Mouse (Mus musculus) left cerebral cortex, adult 2 months (tissue): ENCODE results near the gene Cybb. TPM values are rescaled to one million over a fixed set of nuclear protein-coding genes. Genes with fewer than 3 reads are reported as not detected.
"Not testable (repeated sequence)": the region's sequence is repeated elsewhere in the genome, so short reads cannot be mapped to it uniquely, and the experiment has no call there.

Source experiments
- DNase-seq, 2 experiments: peaks; one replicate each; pipeline ENCODE4 v3.0.0; 2021 to 2022; ENCODE audit warnings: low spot score in 2 of 2, mixed read lengths in 1 of 2; ENCODE audit errors: extremely low spot score in 1 of 2
- H3K27ac ChIP-seq: fragments of 200-600 bp; 2 replicates; pipeline ENCODE4 v1.8.1; 2022
- H3K4me3 ChIP-seq: fragments of 200-600 bp; 2 replicates; pipeline ENCODE4 v1.8.1; 2022
- CTCF ChIP-seq: fragments of 200-600 bp; IDR thresholded peaks from 2 replicates; pipeline ENCODE4 v1.8.1; 2022; ENCODE audit warnings: antibody characterized with exemption, mild to moderate bottlenecking, moderate library complexity
- intact Hi-C: fragments of 180-260 bp; cut with DNase I; formaldehyde crosslinking; loops from one replicate; pipeline ENCODE4 v1.15.1; 2025
- long read RNA-seq, 2 experiments: library from polyadenylated mRNA; stranded (forward); transcript quantifications; one replicate each; pipeline ENCODE4 v2.0.0; 2021; ENCODE audit warnings: borderline mapping rate in 2 of 2
- total RNA-seq, 2 experiments: library from RNA; stranded (reverse); gene quantifications; 2 replicates each; pipeline ENCODE4 v1.2.3; 2021

Cybb gene
- under 1 TPM; 0.54 to 0.93 TPM for total RNA-seq
- long read RNA-seq, experiment 1, full-length matches to known transcripts: 3 of 3 reads
- long read RNA-seq, experiment 1, partial matches to known transcripts: 0 of 3 reads
- long read RNA-seq, experiment 1, other reads (novel, unspliced or antisense): 0 of 3 reads
- long read RNA-seq, experiment 2, full-length matches to known transcripts: 1 of 1 reads
- long read RNA-seq, experiment 2, partial matches to known transcripts: 0 of 1 reads
- long read RNA-seq, experiment 2, other reads (novel, unspliced or antisense): 0 of 1 reads

- H3K27ac ChIP-seq: no peak within 1 kb of the TSS
- no peak for DNase-seq
- TF ChIP-seq CTCF: no peak
- H3K4me3 ChIP-seq: no peak within 1 kb of the TSS
- intact Hi-C loops: no loop called here
Observed at GRCm38 (mm10) chrX:9487671-9488070, at the start of gene Cybb. Gene Cybb, minus strand, starts transcription at chrX:9487771.

- DNase-seq: no peak
- TF ChIP-seq CTCF: no peak
- intact Hi-C loops: no loop called here
- Histone ChIP-seq H3K4me3 (no peak overlapping the region), H3K27ac (no peak overlapping the region)
Observed at GRCm38 (mm10) chrX:9536881-9537280, 49.3 kb upstream of the Cybb start.

- DNase-seq: peak in 1 of 2 experiments; percentile 13
- intact Hi-C loops, H3K4me3 ChIP-seq, H3K27ac ChIP-seq: not testable (repeated sequence)
- peak; percentile 46 for TF ChIP-seq CTCF
Observed at GRCm38 (mm10) chrX:9519969-9520368, 32.4 kb upstream of the Cybb start.

GRCm38 (mm10) chrX:9517531-9517930 is 30.0 kb upstream of the Cybb start:
- DNase-seq, H3K4me3 ChIP-seq, H3K27ac ChIP-seq, intact Hi-C loops: not testable (repeated sequence)

GRCm38 (mm10) chrX:9475036-9475435 is 12.5 kb downstream of the Cybb start:
- DNase-seq, intact Hi-C loops, H3K4me3 ChIP-seq, H3K27ac ChIP-seq: not testable (repeated sequence)

- no peak for TF ChIP-seq CTCF
- intact Hi-C loops: no loop called here
- DNase-seq: no peak
Observed at GRCm38 (mm10) chrX:9474440-9474839, 13.1 kb downstream of the Cybb start.

GRCm38 (mm10) chrX:9473768-9474167 is 13.8 kb downstream of the Cybb start:
- no peak overlapping the region for H3K4me3 ChIP-seq
- TF ChIP-seq CTCF: no peak
- DNase-seq: no peak
- H3K27ac ChIP-seq: no peak overlapping the region
- intact Hi-C loops: no loop called here

More at GRCm38 (mm10) chrX:9474440-9474839, 13.1 kb downstream of the Cybb start:
- Histone ChIP-seq H3K4me3 (no peak overlapping the region), H3K27ac (no peak overlapping the region)

- no peak overlapping the region for H3K27ac ChIP-seq
- DNase-seq: no peak
- intact Hi-C loops: no loop called here
- H3K4me3 ChIP-seq: no peak overlapping the region
- no peak for TF ChIP-seq CTCF
Observed at GRCm38 (mm10) chrX:9470811-9471388, 16.7 kb downstream of the Cybb start.

- TF ChIP-seq CTCF: no peak
- intact Hi-C loops: no loop called here
- no peak overlapping the region for H3K27ac ChIP-seq
- H3K4me3 ChIP-seq: no peak overlapping the region
- no peak for DNase-seq
Observed at GRCm38 (mm10) chrX:9469100-9469499, 18.5 kb downstream of the Cybb start.

GRCm38 (mm10) chrX:9467020-9467419 is 20.6 kb downstream of the Cybb start:
- intact Hi-C loops: no loop called here
- Histone ChIP-seq H3K4me3 (no peak overlapping the region), H3K27ac (no peak overlapping the region)
- TF ChIP-seq CTCF: no peak
- no peak for DNase-seq

GRCm38 (mm10) chrX:9465890-9466289 is 21.7 kb downstream of the Cybb start:
- intact Hi-C loops: no loop called here
- H3K27ac ChIP-seq: no peak overlapping the region
- no peak for DNase-seq
- H3K4me3 ChIP-seq: no peak overlapping the region
- TF ChIP-seq CTCF: no peak

GRCm38 (mm10) chrX:9462671-9463070 is 24.9 kb downstream of the Cybb start:
- intact Hi-C loops: no loop called here
- Histone ChIP-seq H3K27ac (no peak overlapping the region), H3K4me3 (no peak overlapping the region)
- TF ChIP-seq CTCF: no peak
- DNase-seq: no peak

GRCm38 (mm10) chrX:9461399-9461798 is 26.2 kb downstream of the Cybb start:
- no peak for TF ChIP-seq CTCF
- no peak overlapping the region for H3K4me3 ChIP-seq
- H3K27ac ChIP-seq: no peak overlapping the region
- intact Hi-C loops: no loop called here
- no peak for DNase-seq
